Mouse (Mus musculus): Measurements from ENCODE around the gene Tle3. TPM values are rescaled to one million over a fixed set of nuclear protein-coding genes. Genes with fewer than 3 reads are reported as not detected.

The Tle3 gene
- total RNA-seq, 1 experiment: 57.0 TPM

DNA sequence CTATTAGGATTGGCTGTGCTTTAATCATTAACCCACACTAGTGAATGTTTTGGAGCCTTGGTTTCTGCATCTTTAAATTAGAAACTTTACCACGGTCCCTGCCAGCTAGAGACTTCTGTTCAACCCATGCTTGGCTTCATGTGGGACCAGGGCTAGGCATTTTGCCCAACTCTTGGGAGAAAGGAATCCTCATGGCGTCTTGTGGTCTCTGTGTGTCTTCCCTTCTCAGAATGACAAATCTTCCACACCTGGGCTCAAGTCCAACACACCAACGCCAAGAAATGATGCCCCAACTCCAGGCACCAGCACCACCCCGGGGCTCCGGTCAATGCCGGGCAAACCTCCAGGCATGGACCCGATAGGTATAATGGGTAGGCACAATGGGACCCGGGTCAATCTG, 36.9 kb downstream of the Tle3 start:
- in situ Hi-C loops (cut with MboI; ENCODE audit: low sequenced_read_pairs in 2 of 2, unreplicated experiment in 2 of 2): no loop called here
- Histone ChIP-seq H3K4me3 (ENCODE audit: insufficient read depth in 1 of 2, low read depth in 1 of 2, low read length in 2 of 2, poor library complexity in 1 of 2, severe bottlenecking in 1 of 2) (no peak overlapping the region), H3K9me3 (ENCODE audit: control insufficient read depth, insufficient read depth, low read depth, low read length) (no peaks in the 10 kb centered on the region), H3K9ac (ENCODE audit: insufficient read depth, low read depth, low read length, poor library complexity, severe bottlenecking) (no peak overlapping the region), H3K4me1 (ENCODE audit: control insufficient read depth in 2 of 2, insufficient read depth in 2 of 2, low read length in 2 of 2, poor library complexity in 1 of 2) (peaks cover 3 to 12% of the 10 kb centered on the region in 2 experiments), H3K27ac (ENCODE audit: insufficient read depth, low read depth, low read length, poor library complexity, severe bottlenecking) (no peak overlapping the region), H3K36me3 (ENCODE audit: control insufficient read depth, insufficient read depth, low read length, poor library complexity, severe bottlenecking) (peaks cover 84% of the 10 kb centered on the region)
- TF ChIP-seq CHD2 (IDR thresholded peaks at IDR 0.05; ENCODE audit: low read depth, low read length): no peak
- TF ChIP-seq ZNF384 (IDR thresholded peaks at IDR 0.05; ENCODE audit: low read depth, low read length): no peak
- no peak for DNase-seq (ENCODE audit: low read depth, low spot score)

DNA sequence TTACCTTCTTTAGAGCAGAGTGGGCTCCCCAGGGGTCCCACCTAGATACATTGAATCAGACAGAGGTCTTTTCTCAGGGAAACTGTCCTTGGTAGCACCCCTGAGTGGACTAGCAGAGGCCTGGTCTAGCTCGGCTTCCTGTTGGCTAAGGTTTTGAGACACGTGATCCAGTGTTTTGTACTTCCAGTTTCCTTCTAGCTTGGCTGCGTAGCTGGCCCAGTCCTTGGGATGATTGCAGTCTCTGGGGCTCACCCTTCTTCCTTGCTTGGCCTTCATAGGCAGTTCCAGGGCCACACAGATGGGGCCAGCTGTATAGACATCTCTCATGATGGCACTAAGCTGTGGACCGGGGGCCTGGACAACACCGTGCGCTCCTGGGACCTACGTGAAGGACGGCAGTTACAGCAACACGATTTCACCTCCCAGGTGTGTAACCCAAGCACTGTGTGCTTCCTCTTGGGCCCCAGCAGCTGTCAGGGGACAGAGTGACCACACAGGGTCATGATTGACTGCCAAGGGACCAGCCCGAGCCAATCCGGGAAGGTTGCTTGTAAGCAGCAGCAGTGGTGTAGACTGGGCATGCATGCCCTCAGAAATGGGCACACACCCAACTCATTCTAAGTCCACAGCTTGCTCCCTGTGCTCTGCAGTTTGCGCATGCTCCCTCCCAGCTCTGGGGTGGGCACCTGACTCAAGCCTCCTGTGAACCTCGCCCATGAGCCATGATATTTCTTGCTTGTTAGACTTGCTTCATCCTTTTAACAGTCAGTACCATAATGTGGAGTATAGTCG, 41.7 kb downstream of the Tle3 start:
- peaks cover 82% of the 10 kb centered on the region for H3K36me3 ChIP-seq (ENCODE audit: control insufficient read depth, insufficient read depth, low read length, poor library complexity, severe bottlenecking)

DNA sequence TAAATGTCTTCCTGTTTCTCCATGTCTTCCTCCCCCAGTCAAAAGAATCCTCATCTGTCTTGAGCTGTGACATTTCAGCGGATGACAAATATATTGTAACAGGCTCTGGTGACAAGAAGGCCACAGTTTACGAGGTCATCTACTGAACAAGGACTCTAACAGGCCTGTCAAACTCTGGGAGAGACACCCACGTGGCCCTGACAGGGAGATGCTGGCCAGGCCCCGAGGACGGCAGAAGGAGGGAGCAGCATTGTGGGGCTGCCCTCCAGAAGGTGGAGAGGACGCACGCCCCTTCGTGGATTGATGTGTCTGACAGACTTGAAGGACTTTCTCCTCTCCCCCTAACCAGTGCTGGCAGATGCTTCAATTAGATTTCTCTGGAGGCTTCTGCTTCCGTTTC, 44.4 kb downstream of the Tle3 start:
- Histone ChIP-seq H3K27ac (ENCODE audit: insufficient read depth, low read depth, low read length, poor library complexity, severe bottlenecking) (no peak overlapping the region), H3K36me3 (ENCODE audit: control insufficient read depth, insufficient read depth, low read length, poor library complexity, severe bottlenecking) (peaks cover 62% of the 10 kb centered on the region), H3K4me1 (ENCODE audit: control insufficient read depth in 2 of 2, insufficient read depth in 2 of 2, low read length in 2 of 2, poor library complexity in 1 of 2) (peaks cover 0 to 2% of the 10 kb centered on the region in 2 experiments; a peak in 1 of 4 replicates), H3K9me3 (ENCODE audit: control insufficient read depth, insufficient read depth, low read depth, low read length) (no peaks in the 10 kb centered on the region), H3K4me3 (ENCODE audit: insufficient read depth in 1 of 2, low read depth in 1 of 2, low read length in 2 of 2, poor library complexity in 1 of 2, severe bottlenecking in 1 of 2) (no peak overlapping the region), H3K9ac (ENCODE audit: insufficient read depth, low read depth, low read length, poor library complexity, severe bottlenecking) (no peak overlapping the region)
- TF ChIP-seq CHD2 (IDR thresholded peaks at IDR 0.05; ENCODE audit: low read depth, low read length): no peak
- no peak for TF ChIP-seq ZC3H11A (IDR thresholded peaks at IDR 0.05; ENCODE audit: borderline replicate concordance, low read depth, low read length)
- no peak for TF ChIP-seq MAFK (IDR thresholded peaks at IDR 0.05; ENCODE audit: insufficient read depth, low read depth, low read length)
- no peak for TF ChIP-seq HCFC1 (IDR thresholded peaks at IDR 0.05; ENCODE audit: borderline replicate concordance, insufficient read depth, low read length)
- TF ChIP-seq ZNF384 (IDR thresholded peaks at IDR 0.05; ENCODE audit: low read depth, low read length): no peak
- in situ Hi-C loops (cut with MboI; ENCODE audit: low sequenced_read_pairs in 2 of 2, unreplicated experiment in 2 of 2): no loop called here
- no peak for DNase-seq (ENCODE audit: low read depth, low spot score)

More for the DNA sequence above, 41.7 kb downstream of the Tle3 start:
- in situ Hi-C loops (cut with MboI; ENCODE audit: low sequenced_read_pairs in 2 of 2, unreplicated experiment in 2 of 2): no loop called here
- Histone ChIP-seq H3K4me1 (ENCODE audit: control insufficient read depth in 2 of 2, insufficient read depth in 2 of 2, low read length in 2 of 2, poor library complexity in 1 of 2) (no peaks in the 10 kb centered on the region), H3K4me3 (ENCODE audit: insufficient read depth in 1 of 2, low read depth in 1 of 2, low read length in 2 of 2, poor library complexity in 1 of 2, severe bottlenecking in 1 of 2) (no peak overlapping the region), H3K9ac (ENCODE audit: insufficient read depth, low read depth, low read length, poor library complexity, severe bottlenecking) (no peak overlapping the region), H3K27ac (ENCODE audit: insufficient read depth, low read depth, low read length, poor library complexity, severe bottlenecking) (no peak overlapping the region), H3K9me3 (ENCODE audit: control insufficient read depth, insufficient read depth, low read depth, low read length) (no peaks in the 10 kb centered on the region)
- no peak for DNase-seq (ENCODE audit: low read depth, low spot score)
- TF ChIP-seq ZNF384 (IDR thresholded peaks at IDR 0.05; ENCODE audit: low read depth, low read length) (no peak), CHD2 (IDR thresholded peaks at IDR 0.05; ENCODE audit: low read depth, low read length) (no peak), HCFC1 (IDR thresholded peaks at IDR 0.05; ENCODE audit: borderline replicate concordance, insufficient read depth, low read length) (no peak), ZC3H11A (IDR thresholded peaks at IDR 0.05; ENCODE audit: borderline replicate concordance, low read depth, low read length) (no peak), MAFK (IDR thresholded peaks at IDR 0.05; ENCODE audit: insufficient read depth, low read depth, low read length) (no peak)

DNA sequence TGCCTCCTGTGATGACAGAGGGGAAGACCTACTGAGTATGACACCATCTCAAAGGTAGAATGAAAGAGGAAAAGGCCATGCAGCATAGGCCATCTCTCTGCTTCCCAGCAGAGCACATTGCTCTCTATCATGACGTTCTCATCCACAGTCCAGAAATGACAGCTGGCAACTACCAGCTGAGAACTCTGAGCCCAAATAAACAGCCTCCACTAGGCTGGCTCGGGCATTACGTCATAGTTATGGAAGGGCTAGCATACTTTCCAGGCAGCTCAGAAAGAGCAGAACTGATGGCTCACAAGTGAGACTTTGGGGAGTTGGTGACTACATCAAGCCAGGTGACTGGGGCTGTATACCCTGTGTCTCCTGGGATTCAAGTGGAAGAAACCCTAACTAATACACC, 49.5 kb downstream of the Tle3 start:
- peaks cover 12% of the 10 kb centered on the region for H3K36me3 ChIP-seq (ENCODE audit: control insufficient read depth, insufficient read depth, low read length, poor library complexity, severe bottlenecking)
- no peak overlapping the region for H3K9ac ChIP-seq (ENCODE audit: insufficient read depth, low read depth, low read length, poor library complexity, severe bottlenecking)
- DNase-seq (ENCODE audit: low read depth, low spot score): no peak
- TF ChIP-seq CHD2 (IDR thresholded peaks at IDR 0.05; ENCODE audit: low read depth, low read length): no peak
- no peak for TF ChIP-seq ZC3H11A (IDR thresholded peaks at IDR 0.05; ENCODE audit: borderline replicate concordance, low read depth, low read length)
- H3K9me3 ChIP-seq (ENCODE audit: control insufficient read depth, insufficient read depth, low read depth, low read length): no peaks in the 10 kb centered on the region
- no peak overlapping the region for H3K4me3 ChIP-seq (ENCODE audit: insufficient read depth in 1 of 2, low read depth in 1 of 2, low read length in 2 of 2, poor library complexity in 1 of 2, severe bottlenecking in 1 of 2)
- H3K4me1 ChIP-seq (ENCODE audit: control insufficient read depth in 2 of 2, insufficient read depth in 2 of 2, low read length in 2 of 2, poor library complexity in 1 of 2): peaks cover 0 to 2% of the 10 kb centered on the region in 2 experiments; a peak in 1 of 4 replicates
- H3K27ac ChIP-seq (ENCODE audit: insufficient read depth, low read depth, low read length, poor library complexity, severe bottlenecking): no peak overlapping the region
- in situ Hi-C loops (cut with MboI; ENCODE audit: low sequenced_read_pairs in 2 of 2, unreplicated experiment in 2 of 2): no loop called here

DNA sequence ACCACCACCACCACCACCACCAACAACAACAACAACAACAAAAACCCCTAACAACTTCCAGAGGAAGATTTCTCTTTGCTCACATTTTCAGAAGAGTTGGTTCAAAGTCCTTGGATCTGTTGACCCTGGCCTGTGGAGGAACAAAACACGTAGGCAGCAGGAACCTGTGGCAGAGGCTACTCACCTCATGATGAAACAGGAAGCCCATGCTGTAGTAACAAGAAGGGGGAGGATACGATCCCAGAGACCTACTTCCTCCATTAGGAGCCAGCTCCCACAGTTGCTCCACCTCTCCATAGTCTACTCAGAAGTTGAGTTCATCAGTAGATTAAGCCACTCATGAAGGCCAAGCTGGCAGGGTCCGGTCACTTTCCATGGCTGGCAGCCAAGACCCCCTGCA, 52.1 kb downstream of the Tle3 start:
- in situ Hi-C loops (cut with MboI; ENCODE audit: low sequenced_read_pairs in 2 of 2, unreplicated experiment in 2 of 2): no loop called here
- no peak for DNase-seq (ENCODE audit: low read depth, low spot score)
- H3K27ac ChIP-seq (ENCODE audit: insufficient read depth, low read depth, low read length, poor library complexity, severe bottlenecking): no peak overlapping the region
- 0 out of 2 replicates have a peak, but pooled peaks cover under 1% of the 10 kb centered on the region for H3K36me3 ChIP-seq (ENCODE audit: control insufficient read depth, insufficient read depth, low read length, poor library complexity, severe bottlenecking)
- H3K4me1 ChIP-seq (ENCODE audit: control insufficient read depth in 2 of 2, insufficient read depth in 2 of 2, low read length in 2 of 2, poor library complexity in 1 of 2): peaks cover 0 to 1% of the 10 kb centered on the region in 2 experiments; a peak in 1 of 4 replicates
- no peak overlapping the region for H3K9ac ChIP-seq (ENCODE audit: insufficient read depth, low read depth, low read length, poor library complexity, severe bottlenecking)
- TF ChIP-seq ZC3H11A (IDR thresholded peaks at IDR 0.05; ENCODE audit: borderline replicate concordance, low read depth, low read length) (no peak), CHD2 (IDR thresholded peaks at IDR 0.05; ENCODE audit: low read depth, low read length) (no peak), ZNF384 (IDR thresholded peaks at IDR 0.05; ENCODE audit: low read depth, low read length) (no peak), MAFK (IDR thresholded peaks at IDR 0.05; ENCODE audit: insufficient read depth, low read depth, low read length) (no peak), HCFC1 (IDR thresholded peaks at IDR 0.05; ENCODE audit: borderline replicate concordance, insufficient read depth, low read length) (no peak)
- H3K9me3 ChIP-seq (ENCODE audit: control insufficient read depth, insufficient read depth, low read depth, low read length): no peaks in the 10 kb centered on the region
- no peak overlapping the region for H3K4me3 ChIP-seq (ENCODE audit: insufficient read depth in 1 of 2, low read depth in 1 of 2, low read length in 2 of 2, poor library complexity in 1 of 2, severe bottlenecking in 1 of 2)

Data from ES-E14 (cell line).